Mouse (Mus musculus) C2C12 (cell line): ENCODE measurements around the gene Zfp609.

ENCODE experiments used
- CTCF ChIP-seq: IDR thresholded peaks from one replicate; pipeline ENCODE4 v1.5.1; 2011; ENCODE audit not compliant: control insufficient read depth, insufficient read depth, insufficient read length
- MAX ChIP-seq: IDR thresholded peaks from one replicate; pipeline ENCODE4 v1.6.1; 2011; ENCODE audit warnings: mild to moderate bottlenecking, control low read depth

- TF ChIP-seq CTCF (no peak), MAX (no peak)
Measured at GRCm38 (mm10) chr9:65820301-65820700, 7.1 kb downstream of the Zfp609 start.
